Mouse (Mus musculus) CH12.LX (cell line): ENCODE measurements around the gene Cyth3. TPM values are rescaled to one million over a fixed set of nuclear protein-coding genes. Genes with fewer than 3 reads are reported as not detected.

Source experiments
- DNase-seq: peaks from one replicate; pipeline ENCODE4 v3.0.0-alpha.2; 2013; ENCODE audit errors: extremely low read depth
- H3K27ac ChIP-seq: 2 replicates; pipeline ENCODE4 v1.5.1; 2012; ENCODE audit warnings: low read depth, mild to moderate bottlenecking, control low read depth, moderate library complexity; ENCODE audit not compliant: insufficient read depth
- H3K27me3 ChIP-seq: replicated peaks from 2 replicates; pipeline ENCODE3; 2012; ENCODE audit warnings: inconsistent platforms
- H3K36me3 ChIP-seq, 2 experiments: replicated peaks in 1 of 2; 2 replicates each; pipeline versions ENCODE3 to v1.6.1; 2012; ENCODE audit warnings: inconsistent platforms in 1 of 2, low read length in 1 of 2, mild to moderate bottlenecking in 1 of 2, mixed read lengths in 1 of 2, moderate library complexity in 1 of 2; ENCODE audit not compliant: control insufficient read depth in 1 of 2, insufficient read depth in 1 of 2
- H3K4me1 ChIP-seq, 2 experiments: 2 replicates each; pipeline ENCODE4 v1.6.1; 2012; ENCODE audit warnings: inconsistent platforms in 1 of 2, moderate library complexity in 1 of 2; ENCODE audit not compliant: insufficient read depth in 2 of 2, control insufficient read depth in 1 of 2
- H3K4me2 ChIP-seq: 2 replicates; pipeline ENCODE4 v1.6.1; 2012; ENCODE audit warnings: low read depth, mild to moderate bottlenecking, control low read depth; ENCODE audit not compliant: poor library complexity, insufficient read depth, severe bottlenecking
- H3K4me3 ChIP-seq, 3 experiments: fragments of 150-350 bp in 1 of 3; sonication (generic) in 1 of 3; replicated peaks in 1 of 3; 2 replicates each; pipeline versions ENCODE3 to v1.5.1; 2011 to 2012; ENCODE audit warnings: low read depth in 2 of 3, low read length in 2 of 3, mild to moderate bottlenecking in 2 of 3, moderate library complexity in 2 of 3, control low read depth in 1 of 3, improper control_type of control experiment in 1 of 3, inconsistent platforms in 1 of 3, mixed read lengths in 1 of 3; ENCODE audit not compliant: poor library complexity in 1 of 3
- H3K79me2 ChIP-seq: replicated peaks from 2 replicates; pipeline ENCODE4 v1.6.1; 2012; ENCODE audit warnings: mild to moderate bottlenecking, moderate library complexity; ENCODE audit not compliant: control insufficient read depth, poor library complexity, insufficient read depth, severe bottlenecking; ENCODE audit errors: extremely low read depth
- H3K9ac ChIP-seq: 2 replicates; pipeline ENCODE4 v1.6.1; 2012; ENCODE audit warnings: low read depth, mild to moderate bottlenecking, control low read depth, moderate library complexity; ENCODE audit not compliant: insufficient read depth
- H3K9me3 ChIP-seq: replicated peaks from 2 replicates; pipeline ENCODE3; 2012; ENCODE audit warnings: low read length, inconsistent platforms, mixed read lengths
- BHLHE40 ChIP-seq: IDR thresholded peaks from 2 replicates; pipeline ENCODE4 v1.6.1; 2011; ENCODE audit warnings: mild to moderate bottlenecking, low read depth, low read length, improper control_type of control experiment
- CHD2 ChIP-seq: IDR thresholded peaks from 2 replicates; pipeline ENCODE4 v1.6.1; 2011; ENCODE audit warnings: low read length, improper control_type of control experiment
- E2F4 ChIP-seq: IDR thresholded peaks from 2 replicates; pipeline ENCODE4 v1.6.1; 2011; ENCODE audit warnings: low read depth, low read length, improper control_type of control experiment; ENCODE audit not compliant: insufficient replicate concordance
- GABPA ChIP-seq: IDR thresholded peaks from 2 replicates; pipeline ENCODE4 v1.6.1; 2012; ENCODE audit warnings: low read depth, low read length, improper control_type of control experiment, inconsistent platforms; ENCODE audit not compliant: insufficient replicate concordance
- JUN ChIP-seq: IDR thresholded peaks from 2 replicates; pipeline ENCODE4 v1.6.1; 2011; ENCODE audit warnings: low read depth, mild to moderate bottlenecking, low read length, improper control_type of control experiment, moderate library complexity; ENCODE audit not compliant: insufficient read depth
- JUND ChIP-seq: conservative IDR thresholded peaks from 2 replicates; pipeline ENCODE4 v1.6.1; 2011; ENCODE audit warnings: low read depth, low read length, improper control_type of control experiment
- MAX ChIP-seq: IDR thresholded peaks from 2 replicates; pipeline ENCODE4 v1.6.1; 2011; ENCODE audit warnings: low read length, improper control_type of control experiment
- MAZ ChIP-seq: IDR thresholded peaks from 2 replicates; pipeline ENCODE4 v1.6.1; 2012; ENCODE audit warnings: low read depth, mild to moderate bottlenecking, inconsistent platforms, low read length, improper control_type of control experiment, moderate library complexity
- MEF2A ChIP-seq: IDR thresholded peaks from 2 replicates; pipeline ENCODE4 v1.6.1; 2014; ENCODE audit warnings: low read depth, mild to moderate bottlenecking, inconsistent platforms, low read length, improper control_type of control experiment, borderline replicate concordance
- MXI1 ChIP-seq: IDR thresholded peaks from 2 replicates; pipeline ENCODE4 v1.6.1; 2011; ENCODE audit warnings: mild to moderate bottlenecking, low read depth, low read length, improper control_type of control experiment
- MYC ChIP-seq: IDR thresholded peaks from 2 replicates; pipeline ENCODE4 v1.6.1; 2011; ENCODE audit warnings: low read depth, mild to moderate bottlenecking, improper control_type of control experiment, low read length
- PAX5 ChIP-seq: IDR thresholded peaks from 2 replicates; pipeline ENCODE4 v1.6.1; 2012; ENCODE audit warnings: low read length, inconsistent platforms, mixed read lengths
- SIN3A ChIP-seq: IDR thresholded peaks from 2 replicates; pipeline ENCODE4 v1.6.1; 2012; ENCODE audit warnings: low read length, improper control_type of control experiment, inconsistent platforms
- TCF12 ChIP-seq: IDR thresholded peaks from 2 replicates; pipeline ENCODE4 v1.6.1; 2014; ENCODE audit warnings: low read depth, mild to moderate bottlenecking, inconsistent platforms, low read length, improper control_type of control experiment
- UBTF ChIP-seq: IDR thresholded peaks from 2 replicates; pipeline ENCODE4 v1.6.1; 2012; ENCODE audit warnings: low read depth, mild to moderate bottlenecking, inconsistent platforms, low read length, improper control_type of control experiment, moderate library complexity
- USF2 ChIP-seq: conservative IDR thresholded peaks from 2 replicates; pipeline ENCODE4 v1.6.1; 2011; ENCODE audit warnings: low read depth, low read length, improper control_type of control experiment
- ZC3H11A ChIP-seq: IDR thresholded peaks from 2 replicates; pipeline ENCODE4 v1.6.1; 2012; ENCODE audit warnings: low read depth, mild to moderate bottlenecking, inconsistent platforms, low read length, improper control_type of control experiment
- ZKSCAN1 ChIP-seq: IDR thresholded peaks from 2 replicates; pipeline ENCODE4 v1.6.1; 2012; ENCODE audit warnings: low read depth, inconsistent platforms, low read length, improper control_type of control experiment, borderline replicate concordance
- ZMIZ1 ChIP-seq: IDR thresholded peaks from 2 replicates; pipeline ENCODE4 v1.6.1; 2012; ENCODE audit warnings: low read depth, mild to moderate bottlenecking, inconsistent platforms, low read length, improper control_type of control experiment
- ZNF384 ChIP-seq: IDR thresholded peaks from 2 replicates; pipeline ENCODE4 v1.6.1; 2012; ENCODE audit warnings: low read depth, low read length, improper control_type of control experiment, inconsistent platforms
- dilution Hi-C: fragments of 300-500 bp; cut with MboI; formaldehyde crosslinking; loops from 2 replicates; pipeline ENCODE4 v1.14.3; 2020; ENCODE audit warnings: low sequenced_read_pairs; ENCODE audit not compliant: extremely low pct_unique_long_range_greater_than_20kb, extremely low pct_ligation_motif_present
- in situ Hi-C: fragments of 300-500 bp; cut with MboI; formaldehyde crosslinking; loops from 3 replicates; pipeline ENCODE4 v1.14.3; 2019; ENCODE audit warnings: low sequenced_read_pairs, low pct_ligation_motif_present, low pct_unique_long_range_greater_than_20kb, mixed read lengths
- polyA plus RNA-seq: library from polyadenylated mRNA; unstranded; fragments of >175 nt; gene quantifications from 2 replicates; pipeline ENCODE4 v1.2.1, GENCODE M21; 2012; ENCODE audit warnings: low read depth; ENCODE audit not compliant: insufficient read length
- total RNA-seq, 2 experiments: library from RNA; depleted of rRNA; stranded (reverse); fragments of 300-350 nt in 1 of 2; fragments of >200 nt in 1 of 2; gene quantifications; 2 replicates each; pipeline ENCODE4 v1.2.3; 2012 to 2014

Gene Cyth3
- total and polyA plus RNA-seq, 3 experiments: 3.3 to 5.4 (median 4.8) TPM

DNA sequence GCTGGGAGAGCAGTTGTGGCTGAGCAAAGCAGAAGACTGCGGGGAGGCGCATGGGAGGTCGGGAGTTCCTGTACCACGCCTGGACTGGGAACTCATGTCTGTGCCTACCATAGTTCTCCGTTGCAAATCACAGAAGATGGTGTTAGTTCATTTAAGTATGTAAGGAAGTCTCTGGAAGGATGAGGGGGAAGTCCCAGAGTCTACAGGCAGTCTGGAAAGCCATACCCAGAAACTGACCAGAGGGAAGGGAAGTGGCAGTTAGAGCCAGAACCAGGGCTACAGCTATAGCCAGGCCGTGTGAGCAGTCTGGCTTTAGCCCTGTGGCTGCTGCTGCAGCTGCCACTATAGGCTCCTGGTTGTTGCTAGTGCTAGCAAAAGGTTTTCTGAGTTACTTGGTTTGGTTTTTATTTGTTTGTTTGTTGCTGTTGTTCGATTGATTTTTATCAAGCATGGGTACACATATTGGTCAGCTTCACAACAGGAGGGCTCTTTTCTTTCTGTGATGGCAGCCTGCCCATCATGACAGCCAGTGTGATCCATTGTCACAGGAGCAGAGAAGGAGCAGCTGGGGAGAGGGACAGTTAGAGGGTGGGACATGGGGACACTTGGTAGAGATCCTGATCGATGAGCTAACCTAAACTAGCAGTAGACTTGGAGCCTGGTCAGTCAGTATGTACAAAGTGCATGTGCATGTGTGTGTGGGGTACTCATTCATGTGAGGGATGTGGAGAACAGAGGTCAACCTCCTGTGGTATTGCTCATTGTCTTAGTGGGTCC, 29.8 kb downstream of the Cyth3 start:
- Histone ChIP-seq H3K9ac (no peak overlapping the region), H3K4me1 (peaks cover 0 to 15% of the 10 kb centered on the region in 2 experiments; a peak in 2 of 4 replicates), H3K79me2 (no peaks in the 10 kb centered on the region)

GRCm38 (mm10) chr5:143653497-143653896, 31.2 kb downstream of the Cyth3 start:
- no peaks in the 10 kb centered on the region for H3K27me3 ChIP-seq
- dilution Hi-C loops (no loop called here), in situ Hi-C loops (no loop called here)
- no peak overlapping the region for H3K4me3 ChIP-seq
- no peak overlapping the region for H3K4me2 ChIP-seq
- H3K27ac ChIP-seq: no peak overlapping the region
- H3K79me2 ChIP-seq: no peaks in the 10 kb centered on the region
- TF ChIP-seq MXI1: no peak
- no peak for TF ChIP-seq TCF12
- no peak for TF ChIP-seq UBTF
- no peak for TF ChIP-seq ZMIZ1
- no peak for TF ChIP-seq CHD2
- TF ChIP-seq MAX: no peak
- TF ChIP-seq JUND: no peak
- no peak for TF ChIP-seq ZC3H11A
- TF ChIP-seq GABPA: no peak
- no peak for TF ChIP-seq BHLHE40
- TF ChIP-seq PAX5: no peak
- TF ChIP-seq SIN3A: no peak
- TF ChIP-seq MYC: no peak
- DNase-seq: no peak
- H3K9ac ChIP-seq: no peak overlapping the region
- no peaks in the 10 kb centered on the region for H3K9me3 ChIP-seq
- H3K36me3 ChIP-seq: no peaks in the 10 kb centered on the region
- H3K4me1 ChIP-seq: peaks cover 0 to 15% of the 10 kb centered on the region in 2 experiments; a peak in 2 of 4 replicates

More for the DNA sequence above, 29.8 kb downstream of the Cyth3 start:
- H3K27ac ChIP-seq: no peak overlapping the region
- TF ChIP-seq PAX5: no peak
- TF ChIP-seq ZKSCAN1: no peak
- no peak for TF ChIP-seq MAZ
- TF ChIP-seq MAX: no peak
- no peak for TF ChIP-seq GABPA
- TF ChIP-seq MYC: no peak
- TF ChIP-seq ZNF384: no peak
- no peak for TF ChIP-seq USF2
- no peak for TF ChIP-seq MEF2A
- TF ChIP-seq TCF12: no peak
- TF ChIP-seq JUN: no peak
- TF ChIP-seq E2F4: no peak
- dilution Hi-C loops (no loop called here), in situ Hi-C loops (no loop called here)
- H3K27me3 ChIP-seq: no peaks in the 10 kb centered on the region
- no peaks in the 10 kb centered on the region for H3K36me3 ChIP-seq
- no peak overlapping the region for H3K4me3 ChIP-seq
- DNase-seq: no peak
- H3K4me2 ChIP-seq: no peak overlapping the region
- H3K9me3 ChIP-seq: no peaks in the 10 kb centered on the region
